Mouse (Mus musculus) lung, adult 2 months (tissue): ENCODE data around the gene Gas8.

Experiments
- CTCF ChIP-seq: fragments of 200-500 bp; IDR thresholded peaks from 2 replicates; pipeline ENCODE4 v1.5.1; 2011; ENCODE audit warnings: mild to moderate bottlenecking, low read length, control low read depth; ENCODE audit not compliant: insufficient read depth
- POLR2A ChIP-seq: fragments of 200-500 bp; IDR thresholded peaks from 2 replicates; pipeline ENCODE4 v1.6.1; 2011; ENCODE audit warnings: low read depth, mild to moderate bottlenecking, control low read depth, low read length, borderline replicate concordance; ENCODE audit errors: extremely low read depth

DNA sequence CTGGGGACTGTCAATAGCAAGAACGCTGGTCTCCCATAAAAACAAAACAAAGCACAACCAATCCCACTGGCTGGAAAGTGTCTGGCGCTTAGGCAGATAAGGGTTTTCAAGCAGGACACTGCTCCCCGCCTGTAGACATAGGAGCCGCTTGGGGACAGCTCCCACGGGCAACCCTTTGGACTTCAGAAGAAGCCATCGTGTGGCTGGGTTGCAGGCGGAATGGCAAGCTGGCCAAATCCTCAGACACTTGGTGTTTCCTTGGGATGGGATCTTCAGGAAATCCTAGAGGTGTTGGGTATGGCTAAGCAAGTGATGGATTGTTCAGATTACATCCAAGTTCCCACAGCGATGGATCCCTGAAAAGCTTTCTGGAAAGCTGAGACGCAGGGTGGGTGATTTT is 4.5 kb upstream of the Gas8 start:
- TF ChIP-seq CTCF: no peak
- no peak for TF ChIP-seq POLR2A
